Mouse (Mus musculus): ENCODE measurements around the gene Gga2. TPM values are rescaled to one million over a fixed set of nuclear protein-coding genes. Genes with fewer than 3 reads are reported as not detected.
A peak's percentile ranks its signal among the peaks of the same experiment; 100 is the strongest.

Gga2 gene
- total and polyA plus RNA-seq, 3 experiments: 25.3 to 28.5 (median 25.7) TPM

- no peak for TF ChIP-seq POLR2A (IDR thresholded peaks at IDR 0.05; ENCODE audit: insufficient read depth, low read depth, low read length)
- TF ChIP-seq CTCF (IDR thresholded peaks at IDR 0.05): no peak
- TF ChIP-seq EP300 (IDR thresholded peaks at IDR 0.05; ENCODE audit: insufficient read depth, low read depth, low read length): no peak
- 55% methylated on average over 7 of the region's 8 CpGs for WGBS
- Histone ChIP-seq H3K9ac (ENCODE audit: low read depth, low read length) (no peak overlapping the region), H3K79me2 (replicated peaks; ENCODE audit: control insufficient read depth, insufficient read depth, low read length) (no peaks in the 10 kb centered on the region), H3K36me3 (ENCODE audit: control insufficient read depth, insufficient read depth, low read length) (no peaks in the 10 kb centered on the region), H3K27me3 (ENCODE audit: control insufficient read depth, insufficient read depth, low read length) (no peaks in the 10 kb centered on the region), H3K4me3 (no peak overlapping the region), H3K27ac (no peak overlapping the region), H3K4me1 (ENCODE audit: control insufficient read depth, insufficient read depth, low read length) (no peaks in the 10 kb centered on the region)
- intact Hi-C loops (cut with DNase I): no loop called here
- no peak for DNase-seq
These were observed 20.6 kb downstream of the Gga2 start for GRCm38 (mm10) chr7:122000396-122000795.

GRCm38 (mm10) chr7:121995961-121996360, 25.1 kb downstream of the Gga2 start:
- Histone ChIP-seq H3K9ac (ENCODE audit: low read depth, low read length) (no peak overlapping the region), H3K4me1 (ENCODE audit: control insufficient read depth, insufficient read depth, low read length) (peaks cover under 1% of the 10 kb centered on the region; the same call in 1 of the 2 replicates), H3K27ac (no peak overlapping the region), H3K4me3 (no peak overlapping the region), H3K79me2 (replicated peaks; ENCODE audit: control insufficient read depth, insufficient read depth, low read length) (no peaks in the 10 kb centered on the region), H3K27me3 (ENCODE audit: control insufficient read depth, insufficient read depth, low read length) (no peaks in the 10 kb centered on the region), H3K36me3 (ENCODE audit: control insufficient read depth, insufficient read depth, low read length) (peaks cover 1% of the 10 kb centered on the region; the same call in 1 of the 2 replicates)
- WGBS: 83% methylated on average over 5 of the region's 5 CpGs
- no peak for TF ChIP-seq EP300 (IDR thresholded peaks at IDR 0.05; ENCODE audit: insufficient read depth, low read depth, low read length)
- TF ChIP-seq CTCF (IDR thresholded peaks at IDR 0.05): no peak
- DNase-seq: no peak
- intact Hi-C loops (cut with DNase I): no loop called here

GRCm38 (mm10) chr7:121981307-121981871, 39.6 kb downstream of the Gga2 start, which contains the start of gene Cog7:
Cog7 (minus strand) TSS chr7:121981711.
- Histone ChIP-seq H3K9ac (ENCODE audit: low read depth, low read length) (peak within 1 kb of the TSS; percentile 95), H3K79me2 (replicated peaks; ENCODE audit: control insufficient read depth, insufficient read depth, low read length) (no peaks in the 10 kb centered on the region; the same call in 1 of the 2 replicates), H3K4me1 (ENCODE audit: control insufficient read depth, insufficient read depth, low read length) (peaks cover 3% of the 10 kb centered on the region), H3K36me3 (ENCODE audit: control insufficient read depth, insufficient read depth, low read length) (no peaks in the 10 kb centered on the region), H3K4me3 (peak within 1 kb of the TSS; percentile 90), H3K27me3 (ENCODE audit: control insufficient read depth, insufficient read depth, low read length) (no peaks in the 10 kb centered on the region), H3K27ac (peak within 1 kb of the TSS; percentile 78)
- DNase-seq: peak; percentile 92 to 97
- WGBS: under 1% methylated on average over 55 of the region's 55 CpGs
- TF ChIP-seq EP300 (IDR thresholded peaks at IDR 0.05; ENCODE audit: insufficient read depth, low read depth, low read length) (0 out of 2 replicates have a peak, but pooled peaks have one; percentile 25), CTCF (IDR thresholded peaks at IDR 0.05) (no peak), POLR2A (IDR thresholded peaks at IDR 0.05; ENCODE audit: insufficient read depth, low read depth, low read length) (peak; percentile 56)
- intact Hi-C loops (cut with DNase I): loop anchor here (2.0 to 5.0 kb wide), 2 partner anchors 86 to 151 kb away; partner anchors contain the start of genes Dctn5, Ears2, Palb2 and Ubfd1

- peak; percentile 76 for TF ChIP-seq CTCF (IDR thresholded peaks at IDR 0.05)
- no peak for TF ChIP-seq POLR2A (IDR thresholded peaks at IDR 0.05; ENCODE audit: insufficient read depth, low read depth, low read length)
- Histone ChIP-seq H3K4me3 (no peak overlapping the region), H3K27ac (no peak overlapping the region), H3K4me1 (ENCODE audit: control insufficient read depth, insufficient read depth, low read length) (no peaks in the 10 kb centered on the region), H3K36me3 (ENCODE audit: control insufficient read depth, insufficient read depth, low read length) (no peaks in the 10 kb centered on the region), H3K9ac (ENCODE audit: low read depth, low read length) (no peak overlapping the region), H3K27me3 (ENCODE audit: control insufficient read depth, insufficient read depth, low read length) (no peaks in the 10 kb centered on the region), H3K79me2 (replicated peaks; ENCODE audit: control insufficient read depth, insufficient read depth, low read length) (no peaks in the 10 kb centered on the region)
- intact Hi-C loops (cut with DNase I): no loop called here
- peak; percentile 26 to 43 for DNase-seq
- 62% methylated on average over 4 of the region's 4 CpGs for WGBS
These were observed 46.0 kb downstream of the Gga2 start for GRCm38 (mm10) chr7:121975031-121975430.

- Histone ChIP-seq H3K4me1 (ENCODE audit: control insufficient read depth, insufficient read depth, low read length) (no peaks in the 10 kb centered on the region), H3K27ac (no peak overlapping the region), H3K4me3 (no peak overlapping the region), H3K79me2 (replicated peaks; ENCODE audit: control insufficient read depth, insufficient read depth, low read length) (no peaks in the 10 kb centered on the region), H3K36me3 (ENCODE audit: control insufficient read depth, insufficient read depth, low read length) (no peaks in the 10 kb centered on the region), H3K27me3 (ENCODE audit: control insufficient read depth, insufficient read depth, low read length) (no peaks in the 10 kb centered on the region), H3K9ac (ENCODE audit: low read depth, low read length) (no peak overlapping the region)
- WGBS: 74% methylated on average over 3 of the region's 3 CpGs
- intact Hi-C loops (cut with DNase I): loop anchor here (5.0 kb wide), 1 partner anchor 129 kb away; no protein-coding TSS in a partner anchor
- TF ChIP-seq CTCF (IDR thresholded peaks at IDR 0.05) (no peak), EP300 (IDR thresholded peaks at IDR 0.05; ENCODE audit: insufficient read depth, low read depth, low read length) (no peak), POLR2A (IDR thresholded peaks at IDR 0.05; ENCODE audit: insufficient read depth, low read depth, low read length) (no peak)
- DNase-seq: no peak
These were observed 49.3 kb downstream of the Gga2 start for GRCm38 (mm10) chr7:121971698-121972097.

- Histone ChIP-seq H3K4me3 (no peak overlapping the region), H3K4me1 (ENCODE audit: control insufficient read depth, insufficient read depth, low read length) (no peaks in the 10 kb centered on the region), H3K27me3 (ENCODE audit: control insufficient read depth, insufficient read depth, low read length) (no peaks in the 10 kb centered on the region), H3K79me2 (replicated peaks; ENCODE audit: control insufficient read depth, insufficient read depth, low read length) (no peaks in the 10 kb centered on the region), H3K27ac (no peak overlapping the region), H3K36me3 (ENCODE audit: control insufficient read depth, insufficient read depth, low read length) (no peaks in the 10 kb centered on the region), H3K9ac (ENCODE audit: low read depth, low read length) (no peak overlapping the region)
- intact Hi-C loops (cut with DNase I): loop anchor here (5.0 kb wide), 1 partner anchor 128 kb away; no protein-coding TSS in a partner anchor
- WGBS: 78% methylated on average over 9 of the region's 9 CpGs
- TF ChIP-seq POLR2A (IDR thresholded peaks at IDR 0.05; ENCODE audit: insufficient read depth, low read depth, low read length) (no peak), CTCF (IDR thresholded peaks at IDR 0.05) (no peak), EP300 (IDR thresholded peaks at IDR 0.05; ENCODE audit: insufficient read depth, low read depth, low read length) (no peak)
- no peak for DNase-seq
These were observed 50.8 kb downstream of the Gga2 start for GRCm38 (mm10) chr7:121970250-121970649.
